Mouse (Mus musculus) liver, embryonic 14.5 days (tissue): ENCODE measurements around the gene Cpne4.

Experiments used
- CTCF ChIP-seq: IDR thresholded peaks from 2 replicates; pipeline ENCODE4 v1.5.1; 2016; ENCODE audit warnings: antibody characterized with exemption, low read depth, control low read depth
- EP300 ChIP-seq: IDR thresholded peaks from 2 replicates; pipeline ENCODE4 v1.6.1; 2016; ENCODE audit warnings: antibody characterized with exemption, low read depth

- TF ChIP-seq CTCF: peak; percentile 68
- no peak for TF ChIP-seq EP300
Observed at GRCm38 (mm10) chr9:104574476-104574875, 27.4 kb downstream of the Cpne4 start.
